Mouse (Mus musculus) c-Kit-positive CD71-negative TER-119-negative erythroid progenitor cells, embryonic 14.5 days (primary cell): ENCODE results near the gene Gatd1.
"Not testable (repeated sequence)": the region's sequence is repeated elsewhere in the genome, so short reads cannot be mapped to it uniquely, and the experiment has no call there.

Experiments used
- DNase-seq: peaks from one replicate; pipeline ENCODE4 v3.0.0-alpha.2; 2013; ENCODE audit warnings: low read depth

Gatd1 gene

GRCm38 (mm10) chr7:141428701-141429100 is 14.8 kb upstream of the Gatd1 start:
- no peak for DNase-seq

- no peak for DNase-seq
Measured at GRCm38 (mm10) chr7:141426948-141427730, 13.2 kb upstream of the Gatd1 start.

GRCm38 (mm10) chr7:141423811-141424210 is 9.9 kb upstream of the Gatd1 start:
- no peak for DNase-seq

- DNase-seq, result no peak
Measured at GRCm38 (mm10) chr7:141420030-141420702, 6.2 kb upstream of the Gatd1 start.

GRCm38 (mm10) chr7:141418970-141419369 is 5.0 kb upstream of the Gatd1 start:
- no peak for DNase-seq

- no peak for DNase-seq
Measured at GRCm38 (mm10) chr7:141417731-141418681, 4.1 kb upstream of the Gatd1 start.

GRCm38 (mm10) chr7:141416144-141416841 is 2.4 kb upstream of the Gatd1 start:
- DNase-seq, result no peak

- no peak for DNase-seq
Measured at GRCm38 (mm10) chr7:141413331-141413730, 605 bp downstream of the Gatd1 start.

GRCm38 (mm10) chr7:141411667-141412066 is 2.3 kb downstream of the Gatd1 start:
- DNase-seq, result no peak

- no peak for DNase-seq
Measured at GRCm38 (mm10) chr7:141410631-141411030, 3.3 kb downstream of the Gatd1 start.

- DNase-seq, result peak; percentile 71
Measured at GRCm38 (mm10) chr7:141408833-141409232, 5.1 kb downstream of the Gatd1 start.

- not testable (repeated sequence) for DNase-seq
Measured at GRCm38 (mm10) chr7:141407670-141408069, 6.3 kb downstream of the Gatd1 start.

GRCm38 (mm10) chr7:141405466-141405865 is 8.5 kb downstream of the Gatd1 start:
- no peak for DNase-seq

- DNase-seq, result no peak
Measured at GRCm38 (mm10) chr7:141403305-141403704, 10.6 kb downstream of the Gatd1 start.

- no peak for DNase-seq
Measured at GRCm38 (mm10) chr7:141395348-141395747, 18.6 kb downstream of the Gatd1 start.

GRCm38 (mm10) chr7:141394771-141395170 is 19.2 kb downstream of the Gatd1 start:
- DNase-seq, result peak; percentile 82

GRCm38 (mm10) chr7:141394158-141394557 is 19.8 kb downstream of the Gatd1 start:
- DNase-seq, result no peak

- DNase-seq, result no peak
Measured at GRCm38 (mm10) chr7:141392552-141393222, 21.2 kb downstream of the Gatd1 start.

- peak; percentile 98 for DNase-seq
Measured at GRCm38 (mm10) chr7:141391625-141392551, 22.0 kb downstream of the Gatd1 start, which contains the start of gene Taldo1. Taldo1 (plus strand) TSS chr7:141392199.
